Mouse (Mus musculus): ENCODE measurements at regions not wholly inside any gene's neighbourhood (a gene's known extent, or its start where the extent isn't known, plus 50 kb on each side); places are given as distances from the start of the nearest gene placed in this dataset.
"Not testable (repeated sequence)": the region's sequence is repeated elsewhere in the genome, so short reads cannot be mapped to it uniquely, and the experiment has no call there.

DNA sequence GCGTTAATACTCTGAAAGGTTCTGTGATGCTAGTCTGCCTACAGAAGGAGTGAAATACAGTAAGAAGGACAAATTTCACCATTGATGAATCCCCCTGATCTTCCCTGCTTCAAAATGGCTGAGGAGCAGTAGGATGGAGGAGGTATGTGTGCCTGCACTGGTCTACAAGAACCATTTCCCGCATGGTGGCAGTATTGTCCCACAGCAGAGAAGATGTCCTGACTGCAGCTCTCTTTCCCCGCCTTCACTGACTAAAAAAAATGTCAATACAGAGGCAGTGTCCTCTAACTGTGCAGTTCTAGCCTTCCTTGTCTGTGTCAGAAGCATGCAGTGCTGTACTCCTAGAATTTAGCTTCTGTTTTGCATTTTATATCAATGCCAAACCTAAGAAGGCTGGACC is 174.6 kb upstream of the Olfr1324 start:
- DNase-seq (ENCODE audit: low spot score in 2 of 2), result peak in 1 of 2 experiments; percentile 83

DNA sequence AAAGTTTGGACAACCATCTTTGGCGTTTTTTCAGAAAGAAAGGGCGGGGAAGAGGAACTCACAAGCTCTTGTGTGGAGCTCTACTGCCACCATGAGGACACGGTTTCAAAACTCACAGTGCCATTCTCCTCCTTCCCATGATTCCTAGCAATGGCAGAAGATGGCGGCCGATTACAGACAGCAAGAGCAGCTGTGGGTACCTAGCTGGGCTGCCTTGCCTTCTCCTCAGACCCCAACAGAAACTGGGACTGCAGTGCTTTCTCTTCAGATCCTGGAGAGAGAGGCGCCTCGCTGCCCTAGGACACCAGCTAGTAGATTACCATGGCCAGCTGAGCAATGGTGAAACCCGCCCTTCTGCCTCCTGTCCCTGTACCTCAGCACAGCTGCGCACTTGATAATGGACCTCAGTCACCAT is 174.2 kb upstream of the Olfr1324 start:
- peak in 1 of 2 experiments; percentile 45 for DNase-seq (ENCODE audit: low spot score in 2 of 2)

DNA sequence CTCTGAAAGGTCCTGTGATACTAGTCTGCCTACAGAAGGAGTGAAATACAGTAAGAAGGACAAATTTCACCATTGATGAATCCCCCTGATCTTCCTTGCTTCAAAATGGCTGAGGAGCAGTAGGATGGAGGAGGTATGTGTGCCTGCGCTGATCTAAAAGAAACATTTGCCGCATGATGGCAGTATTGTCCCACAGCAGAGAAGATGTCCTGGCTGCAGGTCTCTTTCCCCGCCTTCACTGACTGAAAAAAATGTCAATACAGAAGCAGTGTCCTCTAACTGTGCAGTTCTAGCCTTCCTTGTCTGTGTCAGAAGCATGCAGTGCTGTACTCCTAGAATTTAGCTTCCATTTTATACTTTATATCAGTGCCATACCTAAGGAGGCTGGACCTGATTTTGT is 172.0 kb upstream of the Olfr1324 start:
- DNase-seq (ENCODE audit: low spot score in 2 of 2), result peak in 1 of 2 experiments; percentile 79

DNA sequence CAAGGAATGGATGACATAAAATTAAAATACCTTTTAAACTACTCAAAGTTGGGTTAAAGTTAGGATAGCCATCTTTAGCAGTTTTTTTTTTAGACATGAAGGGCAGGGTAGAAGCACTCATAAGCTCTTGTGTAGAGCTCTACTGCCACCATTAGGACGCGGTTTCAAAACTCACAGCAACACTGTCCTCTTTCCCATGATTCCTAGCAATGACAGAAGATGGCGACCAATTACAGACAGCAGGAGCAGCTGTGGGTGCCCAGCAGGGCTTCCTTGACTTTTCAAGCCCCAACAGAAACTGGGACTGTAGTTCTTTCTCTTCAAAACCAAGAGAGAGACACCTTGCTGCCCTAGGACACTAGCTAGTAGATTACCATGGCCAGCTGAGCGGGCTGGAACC is 171.5 kb upstream of the Olfr1324 start:
- DNase-seq (ENCODE audit: low spot score in 2 of 2), result peak in 1 of 2 experiments; percentile 59

DNA sequence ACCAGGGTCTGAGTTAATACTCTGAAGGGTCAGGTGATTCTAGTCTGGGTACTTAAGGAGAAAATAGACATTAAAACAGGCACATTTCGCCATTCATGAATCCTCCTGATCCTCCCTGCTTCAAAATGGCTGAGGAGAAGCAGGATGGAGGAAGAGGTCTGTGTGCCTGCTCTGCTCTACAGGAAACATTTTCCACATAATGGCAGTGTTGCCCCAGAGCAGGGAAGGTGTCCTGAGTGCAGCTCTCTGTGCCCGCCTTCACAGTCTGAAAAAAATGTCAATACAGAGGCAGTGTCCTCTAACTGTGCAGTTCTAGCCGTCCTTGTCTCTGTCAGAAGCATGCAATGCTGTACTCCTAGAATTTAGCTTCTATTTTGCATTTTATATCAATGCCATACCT is 169.3 kb upstream of the Olfr1324 start:
- DNase-seq (ENCODE audit: low spot score in 2 of 2), result not testable (repeated sequence)

DNA sequence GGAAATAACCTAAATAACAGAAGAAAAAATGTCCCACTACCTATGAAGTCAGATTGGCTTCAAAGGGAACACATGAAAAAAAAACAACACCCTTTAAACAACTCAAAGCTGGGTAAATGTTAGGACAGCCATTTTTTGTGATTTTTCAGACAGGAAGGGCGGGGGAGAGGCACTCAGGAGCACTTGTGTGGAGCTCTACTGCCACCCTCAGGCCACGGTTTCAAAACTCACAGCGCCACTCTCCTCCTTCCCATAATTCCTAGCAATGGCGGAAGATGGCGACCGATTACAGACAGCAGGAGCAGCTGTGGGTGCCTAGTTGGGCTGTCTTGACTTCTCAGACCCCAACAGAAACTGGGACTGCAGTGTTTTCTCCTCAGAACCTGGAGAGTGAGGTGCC is 168.8 kb upstream of the Olfr1324 start:
- DNase-seq (ENCODE audit: low spot score in 2 of 2), result peak in 1 of 2 experiments; percentile 57

DNA sequence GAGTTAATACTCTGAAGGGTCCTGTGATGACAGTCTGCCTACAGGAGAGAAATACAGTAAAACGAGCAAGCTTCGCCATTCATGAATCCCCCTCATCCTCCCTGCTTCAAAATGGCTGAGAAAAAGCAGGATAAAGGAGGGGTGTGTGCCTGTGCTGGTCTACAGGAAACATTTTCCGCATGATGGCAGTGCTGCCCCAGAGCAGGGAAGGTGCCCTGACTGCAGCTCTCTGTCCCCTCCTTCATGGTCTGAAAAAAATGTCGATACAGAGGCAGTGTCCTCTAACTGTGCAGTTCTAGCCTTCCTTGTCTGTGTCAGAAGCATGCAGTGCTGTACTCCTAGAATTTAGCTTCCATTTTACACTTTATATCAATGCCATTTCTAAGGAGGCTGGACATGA is 166.7 kb upstream of the Olfr1324 start:
- not testable (repeated sequence) for DNase-seq (ENCODE audit: low spot score in 2 of 2)

DNA sequence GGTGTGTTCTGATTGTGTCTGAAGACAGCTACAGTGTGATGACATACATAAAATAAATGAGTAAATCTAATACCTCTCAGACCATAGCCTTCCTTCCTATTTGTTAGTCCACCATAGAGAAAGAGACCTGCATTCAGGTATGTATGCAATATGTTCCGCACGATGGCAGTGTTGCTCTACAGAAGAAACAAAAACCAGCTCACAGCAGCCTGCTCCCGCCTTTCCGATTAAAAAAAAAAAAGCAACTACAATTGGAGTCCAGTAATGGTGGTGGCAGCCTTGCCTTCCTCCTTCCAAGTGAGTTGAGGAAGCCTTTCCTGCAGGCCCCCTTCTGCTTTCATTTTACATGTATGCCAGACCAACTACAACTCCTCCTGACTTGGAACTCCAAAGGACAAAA is 163.2 kb upstream of the Olfr1324 start:
- no peak for DNase-seq (ENCODE audit: low spot score in 2 of 2)

DNA sequence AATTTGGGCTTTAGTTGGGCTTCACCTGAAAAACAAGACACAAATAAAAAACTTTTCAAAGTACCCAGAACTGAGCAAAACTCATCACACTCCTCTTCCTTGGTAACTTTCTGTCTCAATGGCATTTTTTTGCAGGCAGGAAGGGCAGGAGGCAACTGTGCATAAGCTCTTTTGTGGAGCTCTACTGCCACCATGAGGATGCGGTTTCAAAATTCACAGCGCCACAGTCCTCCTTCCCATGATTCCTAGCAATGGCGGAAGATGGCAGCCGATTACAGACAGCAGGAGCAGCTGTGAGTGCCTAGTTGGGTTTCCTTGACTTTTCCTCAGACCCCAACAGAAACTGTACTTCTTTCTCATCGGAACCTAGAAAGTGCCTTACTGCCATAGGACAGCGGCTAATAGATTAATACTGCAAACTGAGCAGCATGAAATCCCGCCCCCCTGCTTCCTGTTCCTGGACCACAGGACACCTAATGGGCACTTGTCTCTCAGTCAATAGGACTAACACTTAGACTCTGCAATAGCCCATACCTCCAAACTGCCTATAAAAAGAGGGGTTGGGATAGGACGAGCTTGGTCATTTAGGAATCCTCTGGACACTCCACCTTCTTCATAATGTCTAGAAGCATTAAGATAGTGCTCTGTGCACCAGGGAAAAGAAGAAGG is 162.5 kb upstream of the Olfr1324 start:
- DNase-seq (ENCODE audit: low spot score in 2 of 2), result peak in 1 of 2 experiments; percentile 66

DNA sequence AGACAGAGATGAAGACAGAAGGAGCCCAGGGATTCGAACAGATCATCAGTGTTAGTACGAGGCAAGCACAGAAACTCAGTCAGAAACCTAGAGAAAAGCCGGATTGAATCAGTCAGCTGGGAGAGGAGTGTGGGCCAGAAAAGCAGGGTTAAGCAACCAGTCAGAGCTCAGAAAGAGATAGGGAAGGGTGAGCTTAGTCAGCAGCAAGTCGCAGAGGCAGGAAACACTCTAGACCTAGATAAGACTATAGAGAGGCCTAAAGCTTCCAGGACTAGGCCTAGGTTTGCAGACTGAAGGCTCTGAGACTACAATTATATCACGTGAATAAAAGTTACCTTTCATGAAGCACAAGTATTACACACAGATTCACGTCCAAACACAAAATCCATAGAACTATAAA is 160.6 kb upstream of the Olfr1324 start:
- DNase-seq (ENCODE audit: low spot score in 2 of 2), result no peak

DNA sequence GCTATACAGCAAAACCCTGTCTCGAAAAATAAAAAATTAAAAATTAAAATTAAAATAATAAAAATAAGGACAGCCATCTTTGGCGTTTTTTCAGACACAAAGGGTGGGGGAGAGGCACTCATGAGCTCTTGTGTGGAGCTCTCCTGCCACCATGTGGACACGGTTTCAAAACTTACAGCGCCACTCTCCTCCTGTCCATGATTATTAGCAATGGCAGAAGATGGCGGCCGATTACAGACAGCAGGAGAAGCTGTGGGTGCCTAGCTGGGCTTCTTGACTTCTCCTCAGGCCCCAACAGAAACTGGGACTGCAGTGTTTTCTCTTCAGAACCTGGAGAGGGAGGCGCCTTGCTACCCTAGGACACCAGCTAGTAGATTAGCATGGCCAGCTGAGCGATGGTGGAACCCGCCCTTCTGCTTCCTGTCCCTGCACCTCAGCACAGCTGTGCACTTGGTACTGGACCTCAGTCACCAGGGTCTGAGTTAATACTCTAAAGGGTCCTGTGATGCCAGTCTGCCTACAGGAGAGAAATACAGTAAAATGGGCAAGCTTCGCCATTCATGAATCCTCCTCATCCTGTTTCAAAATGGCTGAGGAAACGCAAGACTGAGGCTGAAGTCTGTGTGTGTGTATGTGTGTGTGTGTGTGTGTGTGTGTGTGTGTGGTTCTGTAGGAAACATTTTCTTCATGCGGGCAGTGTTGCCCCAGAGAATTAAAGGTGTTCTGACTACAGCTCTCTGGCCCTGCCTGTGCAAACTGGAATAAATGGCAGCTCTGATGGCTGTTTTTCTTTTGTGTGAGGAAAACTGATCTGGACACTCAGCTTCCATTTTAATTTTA is 155.7 kb upstream of the Olfr1324 start:
- peak in 1 of 2 experiments; percentile 40 for DNase-seq (ENCODE audit: low spot score in 2 of 2)

DNA sequence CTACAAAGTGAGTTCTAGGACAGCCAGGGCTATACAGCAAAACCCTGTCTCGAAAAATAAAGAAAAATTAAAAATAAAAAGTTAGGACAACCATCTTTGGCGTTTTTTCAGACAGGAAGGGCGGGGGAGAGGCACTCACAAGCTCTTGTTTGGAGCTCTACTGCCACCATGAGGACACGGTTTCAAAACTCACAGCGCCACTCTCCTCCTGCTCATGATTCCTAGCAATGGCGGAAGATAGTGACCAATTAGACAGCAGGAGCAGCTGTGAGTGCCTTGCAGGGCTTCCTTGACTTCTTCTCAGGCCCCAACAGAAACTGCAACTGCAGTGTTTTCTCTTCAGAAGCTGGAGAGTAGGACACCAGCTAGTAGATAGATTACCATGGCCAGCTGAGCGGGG is 151.9 kb upstream of the Olfr1324 start:
- peak in 1 of 2 experiments; percentile 69 for DNase-seq (ENCODE audit: low spot score in 2 of 2)

DNA sequence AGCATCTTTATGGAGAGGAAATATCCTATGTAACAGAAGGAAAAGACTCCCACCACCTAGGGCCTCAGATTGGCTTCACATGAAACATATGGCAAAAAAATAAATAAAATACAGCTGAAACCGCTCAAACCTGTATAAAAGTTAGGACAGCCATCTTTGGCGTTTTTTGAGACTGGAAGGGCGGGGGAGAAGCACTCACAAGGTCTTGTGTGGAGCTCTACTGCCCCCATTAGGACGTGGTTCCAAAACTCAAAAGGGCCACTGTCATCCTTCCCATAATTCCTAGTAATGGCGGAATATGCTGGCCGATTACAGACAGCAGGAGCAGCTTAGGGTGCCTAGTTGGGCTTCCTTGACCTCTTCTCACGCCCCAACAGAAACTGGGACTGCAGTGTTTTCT is 148.5 kb upstream of the Olfr1324 start:
- DNase-seq (ENCODE audit: low spot score in 2 of 2), result peak in 1 of 2 experiments; percentile 83

DNA sequence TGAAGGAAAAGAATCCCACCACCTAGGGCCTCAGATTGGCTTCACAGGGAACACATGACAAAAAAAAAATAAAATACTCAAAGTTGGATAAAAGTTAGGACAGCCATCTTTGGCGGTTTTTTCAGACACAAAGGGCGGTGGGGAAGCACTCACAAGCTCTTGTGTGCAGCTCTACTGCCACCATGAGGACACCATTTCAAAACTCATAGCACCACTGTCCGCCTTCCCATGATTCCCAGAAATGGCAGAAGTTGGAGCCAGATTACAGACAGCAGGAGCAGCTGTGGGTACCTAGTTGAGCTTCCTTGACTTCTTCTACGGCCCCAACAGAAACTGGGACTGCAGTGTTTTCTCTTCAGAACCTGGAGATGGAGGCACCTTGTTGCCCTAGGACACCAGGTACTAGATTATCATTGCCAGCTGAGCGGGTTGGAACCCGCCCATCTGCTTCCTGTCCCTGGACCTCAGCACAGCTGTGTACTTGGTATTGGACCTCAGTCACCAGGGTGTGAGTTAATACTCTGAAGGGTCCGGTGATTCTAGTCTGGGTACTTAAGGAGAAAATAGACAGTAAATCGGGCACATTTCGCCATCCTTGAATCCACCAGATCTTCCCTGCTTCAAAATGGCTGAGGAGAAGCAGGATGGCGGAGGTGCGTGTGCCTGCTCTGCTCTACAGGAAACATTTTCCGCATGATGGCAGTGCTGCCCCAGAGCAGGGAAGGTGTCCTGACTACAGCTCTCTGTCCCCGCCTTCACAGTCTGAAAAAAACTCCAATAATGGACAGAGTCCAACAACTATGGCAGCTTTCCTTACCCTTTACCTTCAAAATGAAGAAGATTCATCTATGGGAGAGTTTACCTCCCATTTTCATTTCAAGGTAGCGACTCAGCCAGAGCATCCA is 144.1 kb upstream of the Olfr1324 start:
- DNase-seq (ENCODE audit: low spot score in 2 of 2), result peak in 1 of 2 experiments; percentile 76

DNA sequence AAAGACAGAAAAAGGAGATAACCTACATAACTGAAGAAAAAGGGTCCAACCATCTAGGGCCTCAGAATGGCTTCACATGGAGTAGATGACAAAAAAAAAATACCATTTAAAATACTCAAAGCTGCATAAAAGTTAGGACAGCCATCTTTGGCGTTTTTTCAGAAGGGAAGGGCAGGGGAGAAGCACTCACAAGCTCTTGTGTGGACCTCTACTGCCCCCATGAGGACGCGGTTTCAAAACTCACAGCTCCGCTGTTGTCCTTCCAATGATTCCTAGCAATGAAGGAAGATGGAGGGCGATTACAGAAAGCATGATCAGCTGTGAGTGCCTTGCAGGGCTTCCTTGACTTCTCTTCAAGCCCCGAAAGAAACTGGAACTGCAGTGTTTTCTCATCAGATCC is 140.8 kb upstream of the Olfr1324 start:
- peak in 1 of 2 experiments; percentile 75 for DNase-seq (ENCODE audit: low spot score in 2 of 2)

DNA sequence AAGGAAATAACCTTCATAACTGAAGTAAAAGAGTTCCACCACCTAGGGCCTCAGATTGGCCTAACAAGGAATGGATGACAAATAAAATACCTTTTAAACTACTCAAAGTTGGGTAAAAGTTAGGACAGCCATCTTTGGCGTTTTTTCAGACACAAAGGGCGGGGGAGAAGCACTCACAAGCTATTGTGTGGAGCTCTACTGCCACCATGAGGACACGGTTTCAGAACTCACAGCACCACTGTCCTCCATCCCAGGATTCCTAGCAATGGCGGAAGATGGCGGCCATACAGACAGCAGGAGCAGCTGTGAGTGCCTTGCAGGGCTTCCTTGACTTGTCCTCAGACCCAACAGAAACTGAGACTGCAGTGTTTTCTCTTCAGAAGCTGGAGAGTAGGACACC is 138.0 kb upstream of the Olfr1324 start:
- DNase-seq (ENCODE audit: low spot score in 2 of 2), result peak in 1 of 2 experiments; percentile 81

DNA sequence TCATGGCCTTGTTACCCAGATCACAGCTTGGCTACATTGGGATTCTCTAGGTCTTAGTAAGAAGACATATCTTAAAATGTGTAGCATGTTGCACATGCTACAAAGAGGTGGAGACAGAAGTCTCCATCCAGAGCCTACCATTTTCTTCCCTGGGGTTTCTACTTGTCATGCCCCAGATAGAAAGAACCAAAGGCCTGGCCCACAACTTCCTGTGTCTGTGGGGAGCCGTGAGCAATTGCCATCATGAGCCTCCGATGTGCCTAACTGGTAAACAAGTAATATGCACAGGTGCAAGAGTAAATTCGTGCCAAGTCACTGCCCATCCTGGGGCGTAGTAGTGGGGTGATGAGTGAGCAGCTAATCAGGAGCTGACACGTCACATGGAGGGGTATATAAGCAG is 136.7 kb upstream of the Olfr1324 start:
- DNase-seq (ENCODE audit: low spot score in 2 of 2), result not testable (repeated sequence)

DNA sequence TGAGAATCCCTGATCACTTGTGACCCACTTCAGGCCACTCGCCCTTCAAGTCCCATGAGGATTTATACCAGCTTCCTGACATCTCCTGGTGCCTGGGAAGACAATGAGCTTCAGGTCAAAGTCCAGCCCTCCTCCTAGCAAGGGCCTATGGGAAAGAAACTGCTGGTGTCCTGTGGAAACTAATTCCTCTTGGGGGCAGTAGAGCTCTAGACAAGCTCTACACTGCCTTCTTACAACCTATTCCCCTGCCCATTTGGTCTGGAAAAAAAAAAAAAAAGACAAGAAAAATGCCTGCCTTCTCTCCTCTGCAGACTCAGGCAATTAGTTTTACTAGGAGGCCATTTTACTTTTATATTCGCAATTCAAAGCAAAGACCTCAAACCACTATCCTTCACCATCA is 132.6 kb upstream of the Olfr1324 start:
- DNase-seq (ENCODE audit: low spot score in 2 of 2), result no peak

DNA sequence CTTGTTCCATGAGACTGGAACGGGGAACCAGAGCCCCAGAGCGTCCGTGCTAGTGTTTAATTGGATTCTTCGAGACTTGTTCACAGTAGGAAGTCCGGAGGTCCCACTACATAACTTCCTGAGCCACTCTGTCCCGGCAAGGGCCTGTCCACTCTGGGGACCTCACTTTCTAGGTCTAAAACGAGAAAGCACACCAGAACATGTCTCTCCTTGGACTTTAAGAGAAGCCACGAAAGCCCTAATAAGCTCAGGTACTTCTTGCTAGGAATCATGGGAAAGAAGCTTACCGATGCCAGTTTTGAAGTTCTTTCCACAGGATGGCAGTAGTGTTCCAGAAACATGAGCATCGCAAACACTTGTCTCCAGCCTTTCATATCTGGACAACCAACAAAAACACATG is 122.0 kb upstream of the Olfr1324 start:
- DNase-seq (ENCODE audit: low spot score in 2 of 2), result peak in 1 of 2 experiments; percentile 16

DNA sequence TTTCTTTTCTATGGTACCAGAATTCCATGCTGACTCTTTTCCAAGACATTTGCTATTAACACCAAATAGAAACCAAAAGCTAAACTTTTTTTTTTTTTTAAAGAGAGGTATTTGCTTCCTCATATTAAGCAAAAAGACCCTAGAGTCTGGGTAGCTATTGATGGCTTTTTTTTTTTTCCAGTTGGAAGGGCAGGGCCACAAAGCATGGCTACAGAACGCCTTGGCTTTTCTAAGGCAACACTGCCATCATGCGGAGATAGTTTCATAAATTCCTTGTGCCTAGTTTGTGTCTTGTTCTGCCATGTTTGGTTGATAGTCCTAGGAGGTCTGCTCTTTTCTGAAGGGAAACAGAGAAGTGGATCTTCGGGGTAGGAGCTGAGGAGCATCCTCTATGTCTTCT is 121.4 kb upstream of the Olfr1324 start:
- DNase-seq (ENCODE audit: low spot score in 2 of 2), result peak in 1 of 2 experiments; percentile 55

DNA sequence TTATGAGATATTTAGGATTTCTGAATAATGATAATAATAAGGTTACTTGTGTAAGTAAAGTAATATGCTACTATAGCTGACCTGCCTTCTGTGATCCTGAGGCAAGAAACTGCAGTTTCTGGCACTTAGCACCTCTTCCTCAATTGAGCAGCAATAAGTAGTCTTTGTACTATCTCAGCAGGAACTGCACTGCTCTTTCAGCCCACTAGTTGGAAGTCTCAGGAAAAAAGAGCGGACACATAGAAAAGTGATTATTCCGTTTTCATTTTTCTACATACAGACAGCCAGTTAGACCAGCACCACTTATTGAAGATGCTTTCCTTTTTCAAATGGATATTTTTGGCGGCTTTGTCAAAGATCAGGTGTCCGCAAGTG is 109.5 kb upstream of the Olfr1324 start:
- DNase-seq (ENCODE audit: low spot score in 2 of 2), result not testable (repeated sequence)
